Mouse (Mus musculus): ENCODE results near the gene Lrr1. TPM values are rescaled to one million over a fixed set of nuclear protein-coding genes. Genes with fewer than 3 reads are reported as not detected.

Gene Lrr1
- polyA plus RNA-seq, 1 experiment from 2014 or later = 30.1 TPM

- DNase-seq (ENCODE audit: low spot score) = no peak
- Histone ChIP-seq H3K4me1 (ENCODE audit: control insufficient read depth, insufficient read depth, low read length) (no peaks in the 10 kb centered on the region), H3K4me2 (ENCODE audit: low read depth, severe bottlenecking) (no peak overlapping the region), H3K9me3 (ENCODE audit: control insufficient read depth, low read length) (no peaks in the 10 kb centered on the region), H3K4me3 (ENCODE audit: low read depth, low read length) (no peak overlapping the region), H3K27ac (replicated peaks; ENCODE audit: low read depth, low read length) (no peak overlapping the region), H3K27me3 (ENCODE audit: control insufficient read depth, insufficient read depth, low read length) (no peaks in the 10 kb centered on the region), H3K9ac (ENCODE audit: low read length) (no peak overlapping the region), H3K36me3 (ENCODE audit: control insufficient read depth, insufficient read depth, low read length) (peaks cover 15% of the 10 kb centered on the region)
- no peak for ATAC-seq (ENCODE audit: insufficient number of reproducible peaks, low FRiP score, low TSS enrichment, low read depth)
- WGBS = 84% methylated on average over 2 of the region's 2 CpGs
These were observed 39.9 kb downstream of the Lrr1 start for GRCm38 (mm10) chr12:69208520-69208919.

GRCm38 (mm10) chr12:69210056-69210979 lies 41.7 kb downstream of the Lrr1 start:
- Histone ChIP-seq H3K9ac (ENCODE audit: low read length) (no peak overlapping the region), H3K9me3 (ENCODE audit: control insufficient read depth, low read length) (no peaks in the 10 kb centered on the region), H3K4me1 (ENCODE audit: control insufficient read depth, insufficient read depth, low read length) (no peaks in the 10 kb centered on the region), H3K4me2 (ENCODE audit: low read depth, severe bottlenecking) (no peak overlapping the region), H3K27me3 (ENCODE audit: control insufficient read depth, insufficient read depth, low read length) (no peaks in the 10 kb centered on the region), H3K27ac (replicated peaks; ENCODE audit: low read depth, low read length) (no peak overlapping the region), H3K36me3 (ENCODE audit: control insufficient read depth, insufficient read depth, low read length) (peaks cover 15% of the 10 kb centered on the region), H3K4me3 (ENCODE audit: low read depth, low read length) (no peak overlapping the region)
- ATAC-seq (ENCODE audit: insufficient number of reproducible peaks, low FRiP score, low TSS enrichment, low read depth) (peak; percentile 55; the same call in 1 of the 2 replicates), DNase-seq (ENCODE audit: low spot score) (no peak)
- WGBS = 93% methylated on average over 18 of the region's 18 CpGs

- Histone ChIP-seq H3K4me1 (ENCODE audit: control insufficient read depth, insufficient read depth, low read length) (no peaks in the 10 kb centered on the region), H3K9me3 (ENCODE audit: control insufficient read depth, low read length) (no peaks in the 10 kb centered on the region), H3K9ac (ENCODE audit: low read length) (no peak overlapping the region), H3K36me3 (ENCODE audit: control insufficient read depth, insufficient read depth, low read length) (peaks cover 15% of the 10 kb centered on the region), H3K4me3 (ENCODE audit: low read depth, low read length) (no peak overlapping the region), H3K27me3 (ENCODE audit: control insufficient read depth, insufficient read depth, low read length) (no peaks in the 10 kb centered on the region), H3K27ac (replicated peaks; ENCODE audit: low read depth, low read length) (no peak overlapping the region), H3K4me2 (ENCODE audit: low read depth, severe bottlenecking) (no peak overlapping the region)
- no peak for DNase-seq (ENCODE audit: low spot score)
- ATAC-seq (ENCODE audit: insufficient number of reproducible peaks, low FRiP score, low TSS enrichment, low read depth) = no peak
- WGBS = 87% methylated on average over 5 of the region's 5 CpGs
These were observed 42.4 kb downstream of the Lrr1 start for GRCm38 (mm10) chr12:69211057-69211456.

- H3K9ac ChIP-seq (ENCODE audit: low read length) = no peak overlapping the region
- H3K27me3 ChIP-seq (ENCODE audit: control insufficient read depth, insufficient read depth, low read length) = no peaks in the 10 kb centered on the region
- H3K4me3 ChIP-seq (ENCODE audit: low read depth, low read length) = no peak overlapping the region
- H3K9me3 ChIP-seq (ENCODE audit: control insufficient read depth, low read length) = no peaks in the 10 kb centered on the region
- DNase-seq (ENCODE audit: low spot score) = no peak
- no peak overlapping the region for H3K27ac ChIP-seq (replicated peaks; ENCODE audit: low read depth, low read length)
- peaks cover 11% of the 10 kb centered on the region for H3K36me3 ChIP-seq (ENCODE audit: control insufficient read depth, insufficient read depth, low read length)
- no peaks in the 10 kb centered on the region for H3K4me1 ChIP-seq (ENCODE audit: control insufficient read depth, insufficient read depth, low read length)
- 95% methylated on average over 13 of the region's 13 CpGs for WGBS
- no peak for ATAC-seq (ENCODE audit: insufficient number of reproducible peaks, low FRiP score, low TSS enrichment, low read depth)
- H3K4me2 ChIP-seq (ENCODE audit: low read depth, severe bottlenecking) = no peak overlapping the region
These were observed 44.7 kb downstream of the Lrr1 start for GRCm38 (mm10) chr12:69213186-69213777.

DNA sequence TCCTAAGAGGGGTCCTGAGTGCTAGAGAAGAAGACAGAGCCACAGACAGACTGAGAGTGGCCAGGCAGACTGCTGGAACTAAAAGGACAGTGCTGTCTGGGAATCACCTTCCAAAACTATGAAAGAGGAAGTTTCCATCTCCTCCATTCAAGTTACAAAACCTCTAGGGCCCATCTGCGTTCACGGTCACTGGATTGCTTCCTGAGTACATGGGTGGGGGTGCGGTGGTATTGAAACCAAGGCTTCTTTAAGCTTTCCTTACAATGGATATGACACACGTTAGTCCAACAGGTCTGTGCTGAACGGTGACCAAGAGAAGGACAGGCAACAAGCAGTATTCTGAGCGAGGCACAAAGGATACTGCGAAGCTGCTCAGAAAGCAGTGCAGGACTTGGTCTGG lies 45.8 kb downstream of the Lrr1 start:
- no peak overlapping the region for H3K27ac ChIP-seq (replicated peaks; ENCODE audit: low read depth, low read length)
- DNase-seq (ENCODE audit: low spot score) (no peak), ATAC-seq (ENCODE audit: insufficient number of reproducible peaks, low FRiP score, low TSS enrichment, low read depth) (no peak)
- no peaks in the 10 kb centered on the region for H3K27me3 ChIP-seq (ENCODE audit: control insufficient read depth, insufficient read depth, low read length)
- no peak overlapping the region for H3K4me2 ChIP-seq (ENCODE audit: low read depth, severe bottlenecking)
- H3K9me3 ChIP-seq (ENCODE audit: control insufficient read depth, low read length) = no peaks in the 10 kb centered on the region
- H3K36me3 ChIP-seq (ENCODE audit: control insufficient read depth, insufficient read depth, low read length) = peaks cover 8% of the 10 kb centered on the region
- H3K9ac ChIP-seq (ENCODE audit: low read length) = no peak overlapping the region
- 93% methylated on average over 7 of the region's 7 CpGs for WGBS
- H3K4me3 ChIP-seq (ENCODE audit: low read depth, low read length) = no peak overlapping the region
- H3K4me1 ChIP-seq (ENCODE audit: control insufficient read depth, insufficient read depth, low read length) = no peaks in the 10 kb centered on the region

GRCm38 (mm10) chr12:69215000-69215785 lies 46.6 kb downstream of the Lrr1 start:
- WGBS = 92% methylated on average over 3 of the region's 3 CpGs
- no peaks in the 10 kb centered on the region for H3K27me3 ChIP-seq (ENCODE audit: control insufficient read depth, insufficient read depth, low read length)
- DNase-seq (ENCODE audit: low spot score) = no peak
- no peaks in the 10 kb centered on the region for H3K4me1 ChIP-seq (ENCODE audit: control insufficient read depth, insufficient read depth, low read length)
- no peak overlapping the region for H3K4me3 ChIP-seq (ENCODE audit: low read depth, low read length)
- H3K27ac ChIP-seq (replicated peaks; ENCODE audit: low read depth, low read length) = no peak overlapping the region
- peaks cover 9% of the 10 kb centered on the region for H3K36me3 ChIP-seq (ENCODE audit: control insufficient read depth, insufficient read depth, low read length)
- H3K9ac ChIP-seq (ENCODE audit: low read length) = no peak overlapping the region
- H3K9me3 ChIP-seq (ENCODE audit: control insufficient read depth, low read length) = no peaks in the 10 kb centered on the region
- no peak for ATAC-seq (ENCODE audit: insufficient number of reproducible peaks, low FRiP score, low TSS enrichment, low read depth)
- H3K4me2 ChIP-seq (ENCODE audit: low read depth, severe bottlenecking) = no peak overlapping the region

DNA sequence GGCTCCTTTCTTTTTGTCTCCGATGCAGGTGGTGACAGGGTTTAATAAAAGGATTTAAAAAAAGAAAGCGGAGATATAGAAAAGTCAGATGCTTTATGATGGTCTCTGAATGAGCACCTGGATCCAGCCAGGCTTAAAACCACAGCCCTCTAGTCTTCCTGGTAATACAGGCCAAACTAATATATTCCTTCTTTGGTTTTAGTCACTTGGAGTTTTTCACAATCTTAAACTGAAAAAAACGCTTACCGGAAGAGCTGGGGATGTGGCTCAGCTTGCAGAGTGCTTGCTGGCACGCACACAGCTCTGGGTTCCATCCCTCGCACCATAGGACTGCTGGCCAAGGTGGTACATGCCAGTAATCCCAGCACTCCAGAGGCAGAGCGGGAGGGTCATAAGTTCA lies 48.0 kb downstream of the Lrr1 start:
- ATAC-seq (ENCODE audit: insufficient number of reproducible peaks, low FRiP score, low TSS enrichment, low read depth) (no peak), DNase-seq (ENCODE audit: low spot score) (no peak)
- peaks cover 12% of the 10 kb centered on the region for H3K36me3 ChIP-seq (ENCODE audit: control insufficient read depth, insufficient read depth, low read length)
- 93% methylated on average over 7 of the region's 7 CpGs for WGBS
- no peak overlapping the region for H3K27ac ChIP-seq (replicated peaks; ENCODE audit: low read depth, low read length)
- H3K9ac ChIP-seq (ENCODE audit: low read length) = no peak overlapping the region
- H3K9me3 ChIP-seq (ENCODE audit: control insufficient read depth, low read length) = no peaks in the 10 kb centered on the region
- H3K4me1 ChIP-seq (ENCODE audit: control insufficient read depth, insufficient read depth, low read length) = no peaks in the 10 kb centered on the region
- no peak overlapping the region for H3K4me3 ChIP-seq (ENCODE audit: low read depth, low read length)
- H3K27me3 ChIP-seq (ENCODE audit: control insufficient read depth, insufficient read depth, low read length) = no peaks in the 10 kb centered on the region
- H3K4me2 ChIP-seq (ENCODE audit: low read depth, severe bottlenecking) = no peak overlapping the region

- H3K36me3 ChIP-seq (ENCODE audit: control insufficient read depth, insufficient read depth, low read length) = peaks cover 11% of the 10 kb centered on the region; the same call in 1 of the 2 replicates
- H3K4me3 ChIP-seq (ENCODE audit: low read depth, low read length) = no peak overlapping the region
- WGBS = 92% methylated on average over 17 of the region's 19 CpGs
- ATAC-seq (ENCODE audit: insufficient number of reproducible peaks, low FRiP score, low TSS enrichment, low read depth) = no peak
- H3K4me1 ChIP-seq (ENCODE audit: control insufficient read depth, insufficient read depth, low read length) = no peaks in the 10 kb centered on the region
- H3K4me2 ChIP-seq (ENCODE audit: low read depth, severe bottlenecking) = no peak overlapping the region
- no peaks in the 10 kb centered on the region for H3K9me3 ChIP-seq (ENCODE audit: control insufficient read depth, low read length)
- DNase-seq (ENCODE audit: low spot score) = no peak
- no peaks in the 10 kb centered on the region for H3K27me3 ChIP-seq (ENCODE audit: control insufficient read depth, insufficient read depth, low read length)
- H3K27ac ChIP-seq (replicated peaks; ENCODE audit: low read depth, low read length) = no peak overlapping the region
- H3K9ac ChIP-seq (ENCODE audit: low read length) = no peak overlapping the region
These were observed 52.1 kb downstream of the Lrr1 start for GRCm38 (mm10) chr12:69220613-69221277.

All from limb, embryonic 11.5 days (tissue).